Mouse (Mus musculus): ENCODE measurements around the gene Tpcn1. TPM values are rescaled to one million over a fixed set of nuclear protein-coding genes. Genes with fewer than 3 reads are reported as not detected.

The Tpcn1 gene
- total RNA-seq, 1 experiment, result 14.2 TPM

- Histone ChIP-seq H3K9ac (ENCODE audit: insufficient read depth, low read depth, low read length, poor library complexity, severe bottlenecking) (no peak overlapping the region), H3K9me3 (ENCODE audit: control insufficient read depth, insufficient read depth, low read depth, low read length) (no peaks in the 10 kb centered on the region), H3K36me3 (ENCODE audit: control insufficient read depth, insufficient read depth, low read length, poor library complexity, severe bottlenecking) (peaks cover 58% of the 10 kb centered on the region), H3K4me1 (ENCODE audit: control insufficient read depth in 2 of 2, insufficient read depth in 2 of 2, low read length in 2 of 2, poor library complexity in 1 of 2) (peaks cover 5 to 11% of the 10 kb centered on the region in 2 experiments; a peak in 2 of 4 replicates), H3K27ac (ENCODE audit: insufficient read depth, low read depth, low read length, poor library complexity, severe bottlenecking) (no peak overlapping the region), H3K4me3 (ENCODE audit: insufficient read depth in 1 of 2, low read depth in 1 of 2, low read length in 2 of 2, poor library complexity in 1 of 2, severe bottlenecking in 1 of 2) (no peak overlapping the region; a peak in 1 of 4 replicates)
- in situ Hi-C loops (cut with MboI; ENCODE audit: low sequenced_read_pairs in 2 of 2, unreplicated experiment in 2 of 2), result loop anchor here in 1 of 2 experiments (10.0 kb wide), 1 partner anchor 108 kb away; no protein-coding TSS in a partner anchor
- DNase-seq (ENCODE audit: low read depth, low spot score), result peak; percentile 95
- no peak for TF ChIP-seq MAFK (IDR thresholded peaks at IDR 0.05; ENCODE audit: insufficient read depth, low read depth, low read length)
- no peak for TF ChIP-seq CHD2 (IDR thresholded peaks at IDR 0.05; ENCODE audit: low read depth, low read length)
- no peak for TF ChIP-seq HCFC1 (IDR thresholded peaks at IDR 0.05; ENCODE audit: borderline replicate concordance, insufficient read depth, low read length)
- TF ChIP-seq ZC3H11A (IDR thresholded peaks at IDR 0.05; ENCODE audit: borderline replicate concordance, low read depth, low read length), result no peak
- TF ChIP-seq ZNF384 (IDR thresholded peaks at IDR 0.05; ENCODE audit: low read depth, low read length), result no peak
Observed at GRCm38 (mm10) chr5:120626399-120626798, 37.9 kb upstream of the Tpcn1 start.

- Histone ChIP-seq H3K4me3 (ENCODE audit: insufficient read depth in 1 of 2, low read depth in 1 of 2, low read length in 2 of 2, poor library complexity in 1 of 2, severe bottlenecking in 1 of 2) (no peak overlapping the region), H3K4me1 (ENCODE audit: control insufficient read depth in 2 of 2, insufficient read depth in 2 of 2, low read length in 2 of 2, poor library complexity in 1 of 2) (peaks cover 5 to 24% of the 10 kb centered on the region in 2 experiments; a peak in 2 of 4 replicates), H3K36me3 (ENCODE audit: control insufficient read depth, insufficient read depth, low read length, poor library complexity, severe bottlenecking) (peaks cover 77% of the 10 kb centered on the region), H3K9ac (ENCODE audit: insufficient read depth, low read depth, low read length, poor library complexity, severe bottlenecking) (no peak overlapping the region), H3K9me3 (ENCODE audit: control insufficient read depth, insufficient read depth, low read depth, low read length) (no peaks in the 10 kb centered on the region), H3K27ac (ENCODE audit: insufficient read depth, low read depth, low read length, poor library complexity, severe bottlenecking) (no peak overlapping the region)
- in situ Hi-C loops (cut with MboI; ENCODE audit: low sequenced_read_pairs in 2 of 2, unreplicated experiment in 2 of 2), result loop anchor here in 1 of 2 experiments (10.0 kb wide), 1 partner anchor 110 kb away; no protein-coding TSS in a partner anchor
- no peak for DNase-seq (ENCODE audit: low read depth, low spot score)
- no peak for TF ChIP-seq HCFC1 (IDR thresholded peaks at IDR 0.05; ENCODE audit: borderline replicate concordance, insufficient read depth, low read length)
- no peak for TF ChIP-seq ZNF384 (IDR thresholded peaks at IDR 0.05; ENCODE audit: low read depth, low read length)
- TF ChIP-seq MAFK (IDR thresholded peaks at IDR 0.05; ENCODE audit: insufficient read depth, low read depth, low read length), result no peak
- no peak for TF ChIP-seq CHD2 (IDR thresholded peaks at IDR 0.05; ENCODE audit: low read depth, low read length)
- TF ChIP-seq ZC3H11A (IDR thresholded peaks at IDR 0.05; ENCODE audit: borderline replicate concordance, low read depth, low read length), result no peak
Observed at GRCm38 (mm10) chr5:120624427-120624826, 36.0 kb upstream of the Tpcn1 start.

DNA sequence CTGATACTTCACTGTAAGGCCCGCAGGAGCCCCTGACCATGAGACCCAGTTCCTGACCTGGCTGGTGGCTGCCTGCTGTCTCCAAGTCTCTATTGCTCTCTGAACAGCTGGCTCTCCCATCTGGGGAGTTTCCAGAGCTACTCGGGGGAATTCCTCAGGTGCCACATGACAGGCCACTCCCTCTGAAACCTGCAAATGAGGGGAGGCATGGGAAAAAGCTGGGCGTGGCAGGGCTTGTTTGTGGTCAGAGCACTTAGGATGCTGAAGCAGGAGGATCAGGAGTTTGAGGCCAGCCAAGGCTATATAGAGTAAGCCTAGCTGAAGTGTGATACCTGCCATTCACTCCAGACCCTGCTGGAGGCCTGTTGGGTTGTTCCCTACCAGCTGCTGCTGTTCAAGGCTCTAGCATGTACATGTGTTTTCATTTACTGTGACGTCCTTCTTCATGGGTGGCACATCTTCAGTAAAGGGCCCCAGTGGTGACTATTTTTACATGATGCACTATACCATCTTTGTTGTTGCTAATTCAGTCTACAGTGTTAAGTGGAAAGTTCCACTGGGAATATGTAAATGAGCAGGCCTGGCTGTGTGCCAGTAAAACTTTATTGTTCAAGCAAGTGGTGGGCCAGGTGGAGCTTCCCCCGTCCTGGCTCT is 33.9 kb upstream of the Tpcn1 start:
- no peak for DNase-seq (ENCODE audit: low read depth, low spot score)
- no peak overlapping the region for H3K9ac ChIP-seq (ENCODE audit: insufficient read depth, low read depth, low read length, poor library complexity, severe bottlenecking)
- TF ChIP-seq CHD2 (IDR thresholded peaks at IDR 0.05; ENCODE audit: low read depth, low read length) (no peak), ZNF384 (IDR thresholded peaks at IDR 0.05; ENCODE audit: low read depth, low read length) (no peak), ZC3H11A (IDR thresholded peaks at IDR 0.05; ENCODE audit: borderline replicate concordance, low read depth, low read length) (no peak), HCFC1 (IDR thresholded peaks at IDR 0.05; ENCODE audit: borderline replicate concordance, insufficient read depth, low read length) (no peak), MAFK (IDR thresholded peaks at IDR 0.05; ENCODE audit: insufficient read depth, low read depth, low read length) (no peak)
- in situ Hi-C loops (cut with MboI; ENCODE audit: low sequenced_read_pairs in 2 of 2, unreplicated experiment in 2 of 2), result loop anchor here in 1 of 2 experiments (10.0 kb wide), 1 partner anchor 112 kb away; no protein-coding TSS in a partner anchor
- H3K4me1 ChIP-seq (ENCODE audit: control insufficient read depth in 2 of 2, insufficient read depth in 2 of 2, low read length in 2 of 2, poor library complexity in 1 of 2), result peaks cover 8 to 33% of the 10 kb centered on the region in 2 experiments; a peak in 2 of 4 replicates
- no peaks in the 10 kb centered on the region for H3K9me3 ChIP-seq (ENCODE audit: control insufficient read depth, insufficient read depth, low read depth, low read length)
- no peak overlapping the region for H3K27ac ChIP-seq (ENCODE audit: insufficient read depth, low read depth, low read length, poor library complexity, severe bottlenecking)
- H3K36me3 ChIP-seq (ENCODE audit: control insufficient read depth, insufficient read depth, low read length, poor library complexity, severe bottlenecking), result peaks cover 87% of the 10 kb centered on the region
- no peak overlapping the region for H3K4me3 ChIP-seq (ENCODE audit: insufficient read depth in 1 of 2, low read depth in 1 of 2, low read length in 2 of 2, poor library complexity in 1 of 2, severe bottlenecking in 1 of 2)

DNA sequence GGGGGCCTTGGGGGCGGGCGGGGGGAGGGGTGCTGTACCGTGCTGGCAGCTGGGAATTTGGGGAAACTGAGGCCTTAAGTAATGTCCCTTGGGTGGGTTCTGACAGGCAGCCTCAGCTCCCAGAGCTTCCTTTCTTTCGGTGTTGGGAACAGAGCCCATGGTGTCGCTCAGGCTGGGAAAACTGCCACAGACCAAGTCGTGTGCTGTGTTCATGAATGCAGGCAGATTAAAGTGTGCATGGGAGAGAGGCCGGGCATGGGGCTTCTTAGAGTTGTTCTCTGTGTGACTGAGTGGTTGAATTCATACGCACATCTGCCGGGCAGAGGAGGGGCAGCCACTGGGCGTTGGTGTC is 33.3 kb upstream of the Tpcn1 start:
- TF ChIP-seq ZC3H11A (IDR thresholded peaks at IDR 0.05; ENCODE audit: borderline replicate concordance, low read depth, low read length) (no peak), ZNF384 (IDR thresholded peaks at IDR 0.05; ENCODE audit: low read depth, low read length) (no peak), HCFC1 (IDR thresholded peaks at IDR 0.05; ENCODE audit: borderline replicate concordance, insufficient read depth, low read length) (no peak), CHD2 (IDR thresholded peaks at IDR 0.05; ENCODE audit: low read depth, low read length) (no peak), MAFK (IDR thresholded peaks at IDR 0.05; ENCODE audit: insufficient read depth, low read depth, low read length) (no peak)
- Histone ChIP-seq H3K27ac (ENCODE audit: insufficient read depth, low read depth, low read length, poor library complexity, severe bottlenecking) (no peak overlapping the region), H3K9me3 (ENCODE audit: control insufficient read depth, insufficient read depth, low read depth, low read length) (no peaks in the 10 kb centered on the region), H3K4me1 (ENCODE audit: control insufficient read depth in 2 of 2, insufficient read depth in 2 of 2, low read length in 2 of 2, poor library complexity in 1 of 2) (peaks cover 8 to 30% of the 10 kb centered on the region in 2 experiments; a peak in 2 of 4 replicates), H3K9ac (ENCODE audit: insufficient read depth, low read depth, low read length, poor library complexity, severe bottlenecking) (no peak overlapping the region), H3K4me3 (ENCODE audit: insufficient read depth in 1 of 2, low read depth in 1 of 2, low read length in 2 of 2, poor library complexity in 1 of 2, severe bottlenecking in 1 of 2) (no peak overlapping the region), H3K36me3 (ENCODE audit: control insufficient read depth, insufficient read depth, low read length, poor library complexity, severe bottlenecking) (peaks cover 85% of the 10 kb centered on the region)
- no peak for DNase-seq (ENCODE audit: low read depth, low spot score)
- in situ Hi-C loops (cut with MboI; ENCODE audit: low sequenced_read_pairs in 2 of 2, unreplicated experiment in 2 of 2), result loop anchor here in 1 of 2 experiments (10.0 kb wide), 1 partner anchor 113 kb away; no protein-coding TSS in a partner anchor
